Mouse (Mus musculus) kidney, embryonic 14.5 days (tissue): ENCODE data around the gene Gmeb2. TPM values are rescaled to one million over a fixed set of nuclear protein-coding genes. Genes with fewer than 3 reads are reported as not detected.

Source experiments
- ATAC-seq: fragments of 200-750 bp; cut with Nextera tagmentation; 2 replicates; pipeline ENCODE4 v1.8.0; 2017; ENCODE audit warnings: moderate number of reproducible peaks, mild to moderate bottlenecking, moderate TSS enrichment, moderate library complexity; ENCODE audit not compliant: low FRiP score, low TSS enrichment
- H3K27ac ChIP-seq: fragments of 300-500 bp; sonication (generic); 2 replicates; pipeline ENCODE4 v1.5.1; 2014; ENCODE audit warnings: low read depth, mild to moderate bottlenecking, low read length, moderate library complexity, mixed read lengths
- H3K27me3 ChIP-seq: fragments of 300-500 bp; sonication (generic); 2 replicates; pipeline ENCODE4 v1.6.1; 2014; ENCODE audit warnings: mild to moderate bottlenecking, low read length; ENCODE audit not compliant: control insufficient read depth, insufficient read depth
- H3K36me3 ChIP-seq: fragments of 300-500 bp; sonication (generic); 2 replicates; pipeline ENCODE4 v1.6.1; 2014; ENCODE audit warnings: low read length, mixed read lengths; ENCODE audit not compliant: control insufficient read depth, insufficient read depth
- H3K4me1 ChIP-seq: fragments of 300-500 bp; sonication (generic); 2 replicates; pipeline ENCODE4 v1.6.1; 2014; ENCODE audit warnings: low read length, mixed read lengths; ENCODE audit not compliant: control insufficient read depth, insufficient read depth
- H3K4me2 ChIP-seq: fragments of 300-500 bp; sonication (generic); replicated peaks from 2 replicates; pipeline ENCODE4 v1.6.1; 2014; ENCODE audit warnings: low read depth, mild to moderate bottlenecking, low read length
- H3K4me3 ChIP-seq: fragments of 300-500 bp; sonication (generic); 2 replicates; pipeline ENCODE4 v1.5.1; 2014; ENCODE audit warnings: mild to moderate bottlenecking, low read length
- H3K9ac ChIP-seq: fragments of 300-500 bp; sonication (generic); 2 replicates; pipeline ENCODE4 v1.6.1; 2014; ENCODE audit warnings: low read depth, mild to moderate bottlenecking, low read length, moderate library complexity
- H3K9me3 ChIP-seq: fragments of 300-500 bp; sonication (generic); 2 replicates; pipeline ENCODE4 v1.6.1; 2016; ENCODE audit warnings: low read length; ENCODE audit not compliant: control insufficient read depth
- WGBS: fragments of 180-500 bp; shearing (Covaris S2); extraction: QIAGEN DNeasy Blood & Tissue Kit; methylation state at CpG from one replicate; pipeline ENCODE4 v1.1.7; 2014; 5-methylcytosine and 5-hydroxymethylcytosine counted together
- polyA plus RNA-seq: library from polyadenylated mRNA; unstranded; fragments of >200 nt; fragmentation: Nextera tagmentation; extraction: Ambion mirVana; gene quantifications from 2 replicates; pipeline ENCODE4 v1.2.1, GENCODE M21; 2014

The Gmeb2 gene
- polyA plus RNA-seq, 1 experiment from 2014 or later: 17.9 TPM

DNA sequence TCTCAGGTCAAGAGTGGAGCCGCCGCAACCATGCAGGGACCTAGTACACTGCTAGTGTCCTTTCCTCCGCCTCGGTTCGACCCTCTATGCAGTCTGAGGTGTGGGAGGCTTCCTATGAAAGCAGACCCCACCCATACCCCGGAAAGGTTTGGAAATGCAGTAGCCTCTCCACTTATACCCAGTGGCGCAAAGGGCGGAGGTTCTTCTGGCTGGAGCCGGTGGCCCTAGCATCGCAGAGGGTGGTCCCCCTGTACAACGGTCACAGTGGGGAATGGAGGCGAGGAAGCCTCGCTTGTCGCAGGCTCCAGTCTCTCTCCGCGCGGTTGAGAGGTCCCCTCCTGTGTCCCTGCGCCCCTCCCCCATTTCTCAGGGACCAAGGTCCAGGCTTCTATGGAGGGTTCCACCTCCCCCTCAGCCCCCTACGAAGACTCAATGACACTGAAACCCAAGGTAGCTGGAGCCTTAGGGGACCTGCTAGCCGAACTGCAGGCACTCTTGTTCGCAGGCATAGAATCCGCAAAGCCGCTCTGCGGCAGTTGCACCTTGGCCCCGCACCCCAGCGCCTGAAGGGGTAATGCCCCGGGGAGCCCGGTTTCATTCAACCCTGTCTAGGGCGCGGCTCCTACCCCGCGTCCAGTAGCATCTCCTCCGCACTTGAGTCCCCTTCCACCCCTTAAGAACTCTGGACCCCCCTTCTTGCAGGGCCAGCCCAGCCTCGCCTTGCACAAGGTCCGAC lies 25.7 kb upstream of the Gmeb2 start:
- H3K9ac ChIP-seq: no peak overlapping the region; the same call in 1 of the 2 replicates
- H3K27me3 ChIP-seq: peaks cover 35% of the 10 kb centered on the region
- WGBS: 2% methylated on average over 35 of the region's 35 CpGs

DNA sequence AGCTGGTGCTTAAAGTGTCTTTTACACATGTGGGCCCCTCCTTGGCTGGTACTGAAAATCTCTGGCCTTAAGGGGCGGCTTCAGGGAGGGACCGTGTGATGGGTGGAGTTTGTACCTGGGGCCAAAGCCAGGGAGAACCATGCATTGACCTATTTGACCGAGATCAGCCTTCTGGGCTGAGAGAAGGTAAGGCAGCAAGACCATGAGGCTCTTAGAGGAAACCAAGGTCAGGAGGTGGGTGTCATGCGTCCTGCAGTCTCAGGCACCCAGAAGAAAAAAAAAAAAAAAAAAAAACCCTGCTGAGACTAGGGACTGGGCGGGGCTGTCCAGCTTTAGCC lies 25.1 kb upstream of the Gmeb2 start:
- WGBS: 15% methylated on average over 5 of the region's 5 CpGs
- H3K4me2 ChIP-seq: no peak overlapping the region
- H3K4me3 ChIP-seq: no peak overlapping the region
- peaks cover 35% of the 10 kb centered on the region for H3K27me3 ChIP-seq
- no peaks in the 10 kb centered on the region for H3K9me3 ChIP-seq
- ATAC-seq: no peak
- no peak overlapping the region for H3K27ac ChIP-seq
- H3K9ac ChIP-seq: no peak overlapping the region
- H3K36me3 ChIP-seq: no peaks in the 10 kb centered on the region
- 0 out of 2 replicates have a peak, but pooled peaks cover 7% of the 10 kb centered on the region for H3K4me1 ChIP-seq

More for the DNA sequence above, 25.7 kb upstream of the Gmeb2 start:
- Histone ChIP-seq H3K36me3 (no peaks in the 10 kb centered on the region), H3K9me3 (no peaks in the 10 kb centered on the region), H3K4me2 (peak overlapping the region; percentile 33), H3K4me3 (peak overlapping the region; percentile 16), H3K27ac (no peak overlapping the region), H3K4me1 (0 out of 2 replicates have a peak, but pooled peaks cover 7% of the 10 kb centered on the region)
- peak; percentile 32 for ATAC-seq

DNA sequence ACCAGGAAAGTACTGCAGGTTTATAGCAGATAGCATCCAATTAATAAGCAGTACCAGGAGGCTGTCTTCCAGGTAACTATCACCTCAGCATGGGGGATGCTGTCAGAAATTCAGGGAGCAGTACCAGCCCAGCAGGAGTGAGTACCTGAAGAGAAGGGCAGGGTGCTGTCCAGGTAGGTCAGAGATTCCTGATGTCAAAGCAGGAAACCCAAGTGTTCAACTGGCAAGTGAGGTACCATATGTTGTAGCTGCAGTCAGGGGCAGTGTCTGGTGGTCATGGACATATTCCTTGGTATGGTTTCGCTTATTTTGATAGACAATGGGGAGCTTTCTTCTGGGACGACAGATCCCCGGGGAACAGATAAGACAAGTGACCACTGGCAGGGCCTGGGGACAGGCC lies 24.6 kb upstream of the Gmeb2 start:
- no peaks in the 10 kb centered on the region for H3K36me3 ChIP-seq
- H3K4me1 ChIP-seq: peaks cover 7% of the 10 kb centered on the region; the same call in 1 of the 2 replicates
- no peak overlapping the region for H3K4me3 ChIP-seq
- no peak overlapping the region for H3K4me2 ChIP-seq
- no peaks in the 10 kb centered on the region for H3K9me3 ChIP-seq
- H3K27ac ChIP-seq: no peak overlapping the region
- 86% methylated on average over 3 of the region's 3 CpGs for WGBS
- ATAC-seq: no peak
- peaks cover 36% of the 10 kb centered on the region for H3K27me3 ChIP-seq
- no peak overlapping the region for H3K9ac ChIP-seq

DNA sequence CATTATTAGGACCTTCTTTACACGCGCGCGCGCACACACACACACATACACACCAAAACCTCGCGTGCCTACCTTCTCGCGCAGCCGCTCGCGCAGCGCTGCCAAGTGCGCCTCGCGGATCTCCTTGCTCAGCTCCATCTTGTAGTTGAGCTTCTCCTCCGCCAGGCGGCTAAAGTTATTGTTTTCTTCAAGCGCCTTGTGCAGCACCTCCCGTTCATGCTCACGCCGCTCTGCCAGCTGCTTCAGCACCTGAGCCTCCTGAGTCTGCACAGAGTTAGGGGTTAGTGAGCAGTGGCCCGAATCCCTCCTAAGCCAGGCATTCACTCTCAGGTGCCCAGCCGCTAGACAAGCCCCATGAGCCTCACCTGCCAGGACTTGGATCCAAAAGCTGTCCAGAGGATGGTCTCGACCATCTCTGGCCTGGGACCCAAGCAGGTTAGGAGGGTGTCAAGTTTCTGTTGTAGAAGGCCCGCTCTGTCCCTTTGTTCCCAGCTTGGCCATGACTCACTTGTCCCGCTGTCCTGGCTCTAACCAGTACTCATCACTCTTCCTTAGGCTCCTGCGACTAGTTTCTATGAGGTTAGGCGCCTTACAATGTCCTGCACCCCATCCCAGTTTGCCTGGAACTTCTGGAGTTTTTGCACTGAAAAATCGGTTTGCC lies 19.4 kb upstream of the Gmeb2 start:
- Histone ChIP-seq H3K9ac (no peak overlapping the region), H3K4me3 (no peak overlapping the region), H3K9me3 (no peaks in the 10 kb centered on the region), H3K27ac (no peak overlapping the region), H3K27me3 (peaks cover 20% of the 10 kb centered on the region), H3K4me2 (peak overlapping the region; percentile 15; the same call in 1 of the 2 replicates), H3K36me3 (no peaks in the 10 kb centered on the region), H3K4me1 (peaks cover 3% of the 10 kb centered on the region; the same call in 1 of the 2 replicates)
- ATAC-seq: peak; percentile 46
- WGBS: 10% methylated on average over 30 of the region's 30 CpGs

DNA sequence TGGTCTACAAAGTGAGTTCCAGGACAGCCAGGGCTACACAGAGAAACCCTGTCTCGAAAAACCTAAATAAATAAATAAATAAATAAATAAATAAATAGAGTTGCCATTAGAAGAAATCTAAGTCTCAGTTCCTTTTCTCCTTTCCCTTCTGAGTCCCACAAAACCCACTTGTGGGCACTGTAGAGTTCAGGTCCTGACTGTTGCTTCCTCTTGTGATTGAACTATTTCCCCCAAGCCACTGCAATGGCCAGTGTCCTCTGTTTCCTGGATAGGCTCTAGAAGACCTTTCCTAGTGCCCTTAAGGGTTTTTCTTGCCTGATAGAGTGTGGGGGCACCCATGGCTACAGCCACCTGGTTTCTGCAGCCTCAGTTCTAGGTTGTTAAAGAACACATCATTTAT lies 17.1 kb upstream of the Gmeb2 start:
- no peak overlapping the region for H3K4me3 ChIP-seq
- no peaks in the 10 kb centered on the region for H3K9me3 ChIP-seq
- 88% methylated on average over 1 of the region's 1 CpGs for WGBS
- peaks cover 3% of the 10 kb centered on the region; the same call in 1 of the 2 replicates for H3K4me1 ChIP-seq
- H3K36me3 ChIP-seq: peaks cover 11% of the 10 kb centered on the region; the same call in 1 of the 2 replicates
- no peak overlapping the region for H3K4me2 ChIP-seq
- no peak overlapping the region for H3K27ac ChIP-seq
- no peak for ATAC-seq
- H3K27me3 ChIP-seq: peaks cover 15% of the 10 kb centered on the region; the same call in 1 of the 2 replicates
- H3K9ac ChIP-seq: no peak overlapping the region

DNA sequence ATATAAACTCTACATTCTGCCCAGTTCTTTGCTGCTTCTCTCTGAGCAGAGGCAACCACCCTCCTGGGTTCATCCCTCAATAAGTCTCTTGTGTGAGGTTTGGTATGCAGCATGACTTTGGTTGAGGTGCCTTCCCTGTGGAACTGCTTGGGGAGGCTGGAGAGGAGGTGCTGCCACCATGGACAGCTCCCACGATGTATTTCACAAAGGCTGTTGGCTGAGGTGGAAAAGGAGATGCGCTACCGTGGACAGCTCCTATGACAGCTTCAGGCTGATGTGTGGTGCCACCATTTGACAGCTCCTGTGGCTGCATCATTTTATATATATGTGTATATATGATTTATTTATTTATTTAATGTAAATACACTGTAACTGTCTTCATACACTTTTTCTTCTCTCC lies 14.2 kb upstream of the Gmeb2 start:
- peaks cover 10% of the 10 kb centered on the region; the same call in 1 of the 2 replicates for H3K27me3 ChIP-seq
- no peak overlapping the region for H3K9ac ChIP-seq
- peaks cover 2% of the 10 kb centered on the region; the same call in 1 of the 2 replicates for H3K4me1 ChIP-seq
- ATAC-seq: no peak
- no peaks in the 10 kb centered on the region for H3K9me3 ChIP-seq
- 29% methylated on average over 3 of the region's 3 CpGs for WGBS
- H3K36me3 ChIP-seq: peaks cover 11% of the 10 kb centered on the region; the same call in 1 of the 2 replicates
- H3K27ac ChIP-seq: no peak overlapping the region
- H3K4me2 ChIP-seq: no peak overlapping the region
- no peak overlapping the region for H3K4me3 ChIP-seq

DNA sequence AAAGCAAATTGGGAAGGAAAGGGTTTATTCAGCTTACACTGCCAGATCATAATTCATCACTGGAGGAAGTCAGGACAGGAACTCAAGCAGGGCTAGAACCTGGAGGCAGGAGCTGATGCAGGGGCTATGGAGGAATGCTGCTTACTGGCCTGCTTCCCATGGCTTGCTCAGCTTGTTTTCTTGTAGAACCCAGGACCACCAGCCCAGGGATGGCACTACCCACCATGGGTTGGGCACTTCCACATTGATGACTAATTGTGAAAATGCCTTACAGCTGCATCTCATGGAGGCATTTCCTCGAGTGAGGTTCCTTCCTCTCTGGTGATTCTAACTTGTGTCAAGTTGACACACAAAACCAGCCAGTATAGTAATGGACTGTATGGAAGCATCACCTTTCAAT lies 3.1 kb upstream of the Gmeb2 start:
- no peaks in the 10 kb centered on the region for H3K27me3 ChIP-seq
- H3K9ac ChIP-seq: no peak overlapping the region
- H3K9me3 ChIP-seq: no peaks in the 10 kb centered on the region
- H3K4me1 ChIP-seq: peaks cover 5% of the 10 kb centered on the region; the same call in 1 of the 2 replicates
- ATAC-seq: no peak
- H3K4me3 ChIP-seq: no peak overlapping the region
- H3K36me3 ChIP-seq: no peaks in the 10 kb centered on the region
- no peak overlapping the region for H3K4me2 ChIP-seq
- 74% methylated on average over 1 of the region's 1 CpGs for WGBS
- H3K27ac ChIP-seq: no peak overlapping the region

DNA sequence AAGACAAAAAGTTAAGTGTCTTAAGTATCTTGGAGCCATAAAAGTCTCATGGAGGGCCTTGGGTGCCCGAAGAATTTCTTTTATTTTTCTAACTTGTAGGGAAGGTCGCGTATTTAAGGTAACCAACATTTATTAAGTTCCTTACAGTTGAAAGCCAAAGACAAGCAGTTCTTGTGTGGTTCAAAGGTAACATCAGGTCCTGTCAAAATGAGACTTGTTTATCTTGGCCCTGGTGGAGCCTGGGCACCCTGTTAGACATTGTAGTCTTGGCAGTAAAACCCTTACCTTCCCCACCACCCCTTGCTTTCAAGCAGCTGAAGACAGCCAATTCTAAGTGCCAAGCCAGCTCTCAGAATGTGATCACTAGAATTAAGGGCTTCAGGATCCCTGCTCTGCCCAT lies 856 bp upstream of the Gmeb2 start:
- H3K4me1 ChIP-seq: peaks cover 5% of the 10 kb centered on the region; the same call in 1 of the 2 replicates

More for the DNA sequence above, 856 bp upstream of the Gmeb2 start:
- peak overlapping the region; percentile 87; the same call in 1 of the 2 replicates for H3K9ac ChIP-seq
- WGBS: 64% methylated on average over 3 of the region's 3 CpGs
- no peak overlapping the region for H3K27ac ChIP-seq
- H3K36me3 ChIP-seq: peaks cover 3% of the 10 kb centered on the region; the same call in 1 of the 2 replicates
- ATAC-seq: no peak
- H3K27me3 ChIP-seq: no peaks in the 10 kb centered on the region
- H3K4me3 ChIP-seq: peak overlapping the region; percentile 71
- no peaks in the 10 kb centered on the region for H3K9me3 ChIP-seq
- peak overlapping the region; percentile 61 for H3K4me2 ChIP-seq
